Mouse (Mus musculus) liver, postnatal 0 days (tissue): ENCODE measurements around the gene Pelp1.

Experiments
- CTCF ChIP-seq: sonication (generic); IDR thresholded peaks from 2 replicates; pipeline ENCODE4 v1.5.1; 2016; ENCODE audit warnings: antibody characterized with exemption, low read depth
- EP300 ChIP-seq: IDR thresholded peaks from 2 replicates; pipeline ENCODE4 v1.6.1; 2016; ENCODE audit warnings: antibody characterized with exemption, low read depth, mild to moderate bottlenecking

GRCm38 (mm10) chr11:70381330-70381729, 28.5 kb downstream of the Pelp1 start:
- TF ChIP-seq CTCF (no peak), EP300 (no peak)
